Mouse (Mus musculus): Measurements from ENCODE around the gene Maco1. TPM values are rescaled to one million over a fixed set of nuclear protein-coding genes. Genes with fewer than 3 reads are reported as not detected.
"Not testable (repeated sequence)": the region's sequence is repeated elsewhere in the genome, so short reads cannot be mapped to it uniquely, and the experiment has no call there.

The Maco1 gene
- polyA plus RNA-seq, 1 experiment from 2014 or later, result 22.0 TPM

GRCm38 (mm10) chr4:134794959-134795358 is 58.2 kb downstream of the Maco1 start:
- peaks cover 18% of the 10 kb centered on the region for H3K4me1 ChIP-seq (replicated peaks)
- not testable (repeated sequence) for ATAC-seq (replicated peaks; ENCODE audit: insufficient number of reproducible peaks, insufficient read depth, low FRiP score, low read depth); H3K4me3 ChIP-seq; H3K27ac ChIP-seq; H3K4me2 ChIP-seq; H3K27me3 ChIP-seq; H3K9ac ChIP-seq; H3K36me3 ChIP-seq; H3K9me3 ChIP-seq (replicated peaks)

- H3K4me1 ChIP-seq (replicated peaks), result peaks cover 18% of the 10 kb centered on the region
- H3K4me3 ChIP-seq, result no peak overlapping the region
- no peaks in the 10 kb centered on the region for H3K36me3 ChIP-seq
- WGBS, result 41% methylated on average over 10 of the region's 10 CpGs
- ATAC-seq (replicated peaks; ENCODE audit: insufficient number of reproducible peaks, insufficient read depth, low FRiP score, low read depth), result no peak
- H3K27me3 ChIP-seq, result no peaks in the 10 kb centered on the region
- H3K9me3 ChIP-seq (replicated peaks), result no peaks in the 10 kb centered on the region
- H3K4me2 ChIP-seq, result no peak overlapping the region
- no peak overlapping the region for H3K9ac ChIP-seq
- no peak overlapping the region for H3K27ac ChIP-seq
Measured at GRCm38 (mm10) chr4:134793213-134793956, 59.8 kb downstream of the Maco1 start.

- Histone ChIP-seq H3K27me3 (no peaks in the 10 kb centered on the region), H3K9me3 (replicated peaks) (no peaks in the 10 kb centered on the region), H3K4me2 (no peak overlapping the region), H3K9ac (no peak overlapping the region), H3K4me3 (no peak overlapping the region), H3K27ac (no peak overlapping the region), H3K36me3 (no peaks in the 10 kb centered on the region), H3K4me1 (replicated peaks) (peaks cover 6% of the 10 kb centered on the region)
- WGBS, result 61% methylated on average over 6 of the region's 6 CpGs
- no peak for ATAC-seq (replicated peaks; ENCODE audit: insufficient number of reproducible peaks, insufficient read depth, low FRiP score, low read depth)
Measured at GRCm38 (mm10) chr4:134791731-134792130, 61.4 kb downstream of the Maco1 start.

GRCm38 (mm10) chr4:134786946-134787345 is 66.2 kb downstream of the Maco1 start:
- no peak overlapping the region for H3K9ac ChIP-seq
- H3K4me1 ChIP-seq (replicated peaks), result no peaks in the 10 kb centered on the region; the same call in 1 of the 2 replicates
- H3K4me2 ChIP-seq, result no peak overlapping the region
- H3K36me3 ChIP-seq, result no peaks in the 10 kb centered on the region
- 40% methylated on average over 10 of the region's 10 CpGs for whole genome bisulfite sequencing
- no peak for ATAC-seq (replicated peaks; ENCODE audit: insufficient number of reproducible peaks, insufficient read depth, low FRiP score, low read depth)
- no peaks in the 10 kb centered on the region for H3K27me3 ChIP-seq
- H3K27ac ChIP-seq, result no peak overlapping the region
- no peak overlapping the region for H3K4me3 ChIP-seq
- H3K9me3 ChIP-seq (replicated peaks), result no peaks in the 10 kb centered on the region

GRCm38 (mm10) chr4:134784701-134785100 is 68.4 kb downstream of the Maco1 start:
- Histone ChIP-seq H3K4me2 (no peak overlapping the region), H3K36me3 (no peaks in the 10 kb centered on the region), H3K4me1 (replicated peaks) (no peaks in the 10 kb centered on the region; the same call in 1 of the 2 replicates), H3K27ac (no peak overlapping the region), H3K27me3 (no peaks in the 10 kb centered on the region), H3K9ac (no peak overlapping the region), H3K9me3 (replicated peaks) (no peaks in the 10 kb centered on the region), H3K4me3 (no peak overlapping the region)
- whole genome bisulfite sequencing, result 63% methylated on average over 5 of the region's 5 CpGs
- ATAC-seq (replicated peaks; ENCODE audit: insufficient number of reproducible peaks, insufficient read depth, low FRiP score, low read depth), result no peak

- Histone ChIP-seq H3K4me2 (no peak overlapping the region), H3K27me3 (no peaks in the 10 kb centered on the region), H3K27ac (peak overlapping the region; percentile 22; the same call in 1 of the 2 replicates), H3K4me3 (no peak overlapping the region), H3K9me3 (replicated peaks) (no peaks in the 10 kb centered on the region), H3K4me1 (replicated peaks) (peaks cover 10% of the 10 kb centered on the region; the same call in 1 of the 2 replicates), H3K36me3 (no peaks in the 10 kb centered on the region), H3K9ac (no peak overlapping the region)
- WGBS, result 46% methylated on average over 14 of the region's 14 CpGs
- 0 out of 2 replicates have a peak, but pooled peaks have one; percentile 12 for ATAC-seq (replicated peaks; ENCODE audit: insufficient number of reproducible peaks, insufficient read depth, low FRiP score, low read depth)
Measured at GRCm38 (mm10) chr4:134779136-134779934, 73.8 kb downstream of the Maco1 start.

GRCm38 (mm10) chr4:134776246-134776645 is 76.9 kb downstream of the Maco1 start:
- no peak overlapping the region for H3K27ac ChIP-seq
- H3K9ac ChIP-seq, result no peak overlapping the region
- no peaks in the 10 kb centered on the region for H3K36me3 ChIP-seq
- no peaks in the 10 kb centered on the region for H3K27me3 ChIP-seq
- peaks cover 15% of the 10 kb centered on the region for H3K4me1 ChIP-seq (replicated peaks)
- H3K9me3 ChIP-seq (replicated peaks), result no peaks in the 10 kb centered on the region
- WGBS, result 56% methylated on average over 7 of the region's 7 CpGs
- H3K4me3 ChIP-seq, result no peak overlapping the region
- no peak for ATAC-seq (replicated peaks; ENCODE audit: insufficient number of reproducible peaks, insufficient read depth, low FRiP score, low read depth)
- H3K4me2 ChIP-seq, result no peak overlapping the region

- no peak for ATAC-seq (replicated peaks; ENCODE audit: insufficient number of reproducible peaks, insufficient read depth, low FRiP score, low read depth)
Measured at GRCm38 (mm10) chr4:134775234-134775944, 77.8 kb downstream of the Maco1 start.

GRCm38 (mm10) chr4:134774126-134774525 is 79.0 kb downstream of the Maco1 start:
- 77% methylated on average over 6 of the region's 6 CpGs for WGBS
- no peak overlapping the region for H3K4me3 ChIP-seq

More at GRCm38 (mm10) chr4:134775234-134775944, 77.8 kb downstream of the Maco1 start:
- Histone ChIP-seq H3K27ac (no peak overlapping the region), H3K36me3 (no peaks in the 10 kb centered on the region), H3K4me1 (replicated peaks) (peaks cover 15% of the 10 kb centered on the region), H3K4me2 (no peak overlapping the region), H3K27me3 (no peaks in the 10 kb centered on the region), H3K4me3 (no peak overlapping the region), H3K9ac (no peak overlapping the region), H3K9me3 (replicated peaks) (no peaks in the 10 kb centered on the region)
- WGBS, result 45% methylated on average over 14 of the region's 14 CpGs

GRCm38 (mm10) chr4:134772805-134773674 is 80.1 kb downstream of the Maco1 start:
- Histone ChIP-seq H3K36me3 (no peaks in the 10 kb centered on the region), H3K9ac (no peak overlapping the region), H3K27me3 (no peaks in the 10 kb centered on the region; the same call in 1 of the 2 replicates), H3K27ac (0 out of 2 replicates have a peak overlapping the region, but pooled peaks have one; percentile 26), H3K4me3 (no peak overlapping the region), H3K4me1 (replicated peaks) (peaks cover 18% of the 10 kb centered on the region), H3K4me2 (no peak overlapping the region), H3K9me3 (replicated peaks) (no peaks in the 10 kb centered on the region)
- WGBS, result 32% methylated on average over 4 of the region's 4 CpGs
- ATAC-seq (replicated peaks; ENCODE audit: insufficient number of reproducible peaks, insufficient read depth, low FRiP score, low read depth), result 0 out of 2 replicates have a peak, but pooled peaks have one; percentile 28

More at GRCm38 (mm10) chr4:134774126-134774525, 79.0 kb downstream of the Maco1 start:
- no peak overlapping the region for H3K9ac ChIP-seq
- H3K27me3 ChIP-seq, result no peaks in the 10 kb centered on the region; the same call in 1 of the 2 replicates
- no peak for ATAC-seq (replicated peaks; ENCODE audit: insufficient number of reproducible peaks, insufficient read depth, low FRiP score, low read depth)
- no peak overlapping the region for H3K27ac ChIP-seq
- no peaks in the 10 kb centered on the region for H3K36me3 ChIP-seq
- H3K4me1 ChIP-seq (replicated peaks), result peaks cover 11% of the 10 kb centered on the region
- H3K4me2 ChIP-seq, result no peak overlapping the region
- H3K9me3 ChIP-seq (replicated peaks), result no peaks in the 10 kb centered on the region

Data from heart, embryonic 15.5 days (tissue).